Mouse (Mus musculus) liver, embryonic 16.5 days (tissue): Measurements from ENCODE around the gene Vmn1r62. TPM values are rescaled to one million over a fixed set of nuclear protein-coding genes. Genes with fewer than 3 reads are reported as not detected.
"Not testable (repeated sequence)": the region's sequence is repeated elsewhere in the genome, so short reads cannot be mapped to it uniquely, and the experiment has no call there.

Experiments
- ATAC-seq: fragments of 200-750 bp; cut with Nextera tagmentation; 2 replicates; pipeline ENCODE4 v1.8.0; 2017; ENCODE audit warnings: low read depth, mild to moderate bottlenecking, moderate number of reproducible peaks, moderate library complexity
- H3K27ac ChIP-seq: fragments of 300-500 bp; sonication (generic); 2 replicates; pipeline ENCODE4 v1.5.1; 2014; ENCODE audit warnings: mild to moderate bottlenecking, low read length
- H3K27me3 ChIP-seq: fragments of 300-500 bp; sonication (generic); 2 replicates; pipeline ENCODE4 v1.6.1; 2014; ENCODE audit warnings: low read depth, low read length, mixed read lengths; ENCODE audit not compliant: control insufficient read depth, insufficient read depth
- H3K36me3 ChIP-seq: fragments of 300-500 bp; sonication (generic); 2 replicates; pipeline ENCODE4 v1.6.1; 2014; ENCODE audit warnings: mild to moderate bottlenecking; ENCODE audit not compliant: control insufficient read depth, insufficient read depth
- H3K4me1 ChIP-seq: fragments of 300-500 bp; sonication (generic); 2 replicates; pipeline ENCODE4 v1.6.1; 2014; ENCODE audit warnings: low read depth, low read length, mixed read lengths; ENCODE audit not compliant: control insufficient read depth
- H3K4me2 ChIP-seq: fragments of 300-500 bp; sonication (generic); 2 replicates; pipeline ENCODE4 v1.6.1; 2014; ENCODE audit warnings: low read depth, low read length, mixed read lengths
- H3K4me3 ChIP-seq: fragments of 300-500 bp; sonication (generic); 2 replicates; pipeline ENCODE4 v1.5.1; 2014; ENCODE audit warnings: low read depth, mild to moderate bottlenecking, low read length
- H3K9ac ChIP-seq: fragments of 300-500 bp; sonication (generic); 2 replicates; pipeline ENCODE4 v1.6.1; 2014; ENCODE audit warnings: low read depth, low read length
- H3K9me3 ChIP-seq: fragments of 300-500 bp; sonication (generic); replicated peaks from 2 replicates; pipeline ENCODE4 v1.6.1; 2016; ENCODE audit warnings: low read length; ENCODE audit not compliant: control insufficient read depth
- WGBS: fragments of 180-500 bp; shearing (Covaris S2); extraction: QIAGEN DNeasy Blood & Tissue Kit; methylation state at CpG from one replicate; pipeline ENCODE4 v1.1.7; 2014; ENCODE audit not compliant: insufficient replicate concordance; 5-methylcytosine and 5-hydroxymethylcytosine counted together
- polyA plus RNA-seq: library from polyadenylated mRNA; unstranded; fragments of >200 nt; fragmentation: Nextera tagmentation; extraction: Ambion mirVana; gene quantifications from 2 replicates; pipeline ENCODE4 v1.2.1, GENCODE M21; 2015

Gene Vmn1r62
- polyA plus RNA-seq: not detected in 2 replicates

GRCm38 (mm10) chr7:5673331-5673730 lies at the start of gene Vmn1r62:
Gene Vmn1r62 (plus strand): TSS chr7:5673631.
- not testable (repeated sequence) for ATAC-seq, H3K4me1 ChIP-seq, H3K4me2 ChIP-seq, H3K27ac ChIP-seq, H3K27me3 ChIP-seq, H3K4me3 ChIP-seq, H3K36me3 ChIP-seq, H3K9me3 ChIP-seq, H3K9ac ChIP-seq
- no CpG with 5 or more reads among the region's 1 CpGs for WGBS

Other genes starting within 250 kb of the Vmn1r62 start
- not detected in 2 replicates for gene Vmn1r59, start 216.9 kb upstream of the Vmn1r62 start, polyA plus RNA-seq
- gene Vmn2r28, start 179.7 kb upstream of the Vmn1r62 start, polyA plus RNA-seq: not detected in 2 replicates
- gene Vmn1r60, start 126.3 kb upstream of the Vmn1r62 start, polyA plus RNA-seq: not detected in 2 replicates
- not detected in 2 replicates for gene Vmn1r61, start 60.3 kb upstream of the Vmn1r62 start, polyA plus RNA-seq
- not detected in 2 replicates for gene Vmn1r63, start 131.8 kb downstream of the Vmn1r62 start, polyA plus RNA-seq
- gene Vmn1r64, start 210.9 kb downstream of the Vmn1r62 start, polyA plus RNA-seq: not detected in 2 replicates